Mouse (Mus musculus): ENCODE measurements around the gene Lancl3.

The Lancl3 gene

GRCm38 (mm10) chrX:9199761-9200371 lies at the start of gene Lancl3:
Gene Lancl3, plus strand, starts transcription at chrX:9199902.
- DNase-seq (ENCODE audit: low read depth, low spot score), result peak; percentile 13

DNA sequence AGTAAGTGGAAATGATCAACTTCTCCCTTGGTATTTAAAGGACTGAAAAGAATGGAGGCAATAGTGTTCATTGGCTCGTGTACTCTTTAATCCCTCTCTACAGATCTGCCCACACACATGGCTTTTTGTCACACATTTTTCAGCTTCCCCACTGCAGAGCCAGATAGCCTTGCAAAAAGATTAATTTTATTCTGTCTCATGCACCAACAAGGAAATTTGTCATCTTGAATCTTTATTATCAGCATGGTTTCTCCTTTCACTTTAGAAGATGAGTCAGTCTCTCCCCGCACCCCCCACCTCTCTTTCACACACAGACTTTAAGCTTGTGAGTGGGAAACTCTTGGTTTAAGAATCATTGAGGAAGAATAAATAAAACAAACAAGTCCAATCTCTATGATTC lies 20.7 kb upstream of the Lancl3 start:
- no peak for DNase-seq (ENCODE audit: low read depth, low spot score)

GRCm38 (mm10) chrX:9181570-9181969 lies 18.1 kb upstream of the Lancl3 start:
- DNase-seq (ENCODE audit: low read depth, low spot score), result no peak

DNA sequence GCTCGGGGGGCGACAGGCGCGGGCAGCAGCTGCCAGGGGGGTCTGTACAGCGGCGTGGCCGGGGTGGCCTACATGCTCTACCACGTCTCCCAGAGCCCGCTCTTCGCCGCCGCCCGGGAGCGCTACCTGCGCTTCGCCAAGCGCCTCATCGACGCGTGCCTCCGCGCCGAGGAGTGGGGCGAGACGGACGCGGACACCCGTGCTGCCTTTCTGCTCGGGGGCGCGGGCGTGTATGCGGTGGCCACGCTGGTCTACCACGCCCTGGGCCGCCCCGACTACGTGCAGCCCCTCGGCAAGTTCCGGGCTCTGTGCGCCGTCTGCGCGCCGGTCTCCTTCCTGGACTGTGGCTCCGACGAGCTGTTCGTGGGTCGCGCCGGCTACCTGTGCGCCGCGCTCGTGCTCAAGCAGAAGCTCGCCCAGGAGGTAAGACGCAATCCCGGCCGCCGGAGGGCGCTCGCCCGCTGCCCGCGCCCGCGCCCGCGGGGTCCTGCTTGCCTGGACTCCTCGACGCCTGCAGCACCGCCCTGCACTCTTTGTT lies 747 bp downstream of the Lancl3 start:
- peak; percentile 38 for DNase-seq (ENCODE audit: low read depth, low spot score)

- DNase-seq (ENCODE audit: low read depth, low spot score), result no peak
These were observed 2.3 kb downstream of the Lancl3 start for GRCm38 (mm10) chrX:9201954-9202353.

GRCm38 (mm10) chrX:9202781-9203405 lies 3.2 kb downstream of the Lancl3 start:
- DNase-seq (ENCODE audit: low read depth, low spot score), result no peak

DNA sequence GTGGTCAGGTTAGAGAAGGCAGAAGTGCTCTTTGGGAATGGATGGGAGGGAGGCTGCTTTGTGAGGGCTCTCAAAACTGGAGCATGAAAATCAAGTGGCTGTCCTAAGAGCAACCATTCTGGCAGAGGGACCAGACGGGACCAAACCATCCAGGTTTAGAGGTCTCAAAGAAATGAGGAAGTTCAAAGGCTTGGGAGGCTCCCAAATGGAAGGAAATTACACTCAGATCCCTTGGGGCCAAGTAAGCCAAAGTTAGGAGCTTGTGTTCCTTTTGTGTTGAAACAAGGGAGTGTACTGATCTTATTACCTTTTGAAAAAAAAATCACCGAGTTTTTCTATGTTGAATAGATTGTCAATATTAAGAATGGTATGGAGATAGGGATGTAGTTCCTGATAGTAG lies 5.4 kb downstream of the Lancl3 start:
- no peak for DNase-seq (ENCODE audit: low read depth, low spot score)

GRCm38 (mm10) chrX:9216244-9216643 lies 16.5 kb downstream of the Lancl3 start:
- peak; percentile 11 for DNase-seq (ENCODE audit: low read depth, low spot score)

GRCm38 (mm10) chrX:9219570-9219969 lies 19.9 kb downstream of the Lancl3 start:
- no peak for DNase-seq (ENCODE audit: low read depth, low spot score)

DNA sequence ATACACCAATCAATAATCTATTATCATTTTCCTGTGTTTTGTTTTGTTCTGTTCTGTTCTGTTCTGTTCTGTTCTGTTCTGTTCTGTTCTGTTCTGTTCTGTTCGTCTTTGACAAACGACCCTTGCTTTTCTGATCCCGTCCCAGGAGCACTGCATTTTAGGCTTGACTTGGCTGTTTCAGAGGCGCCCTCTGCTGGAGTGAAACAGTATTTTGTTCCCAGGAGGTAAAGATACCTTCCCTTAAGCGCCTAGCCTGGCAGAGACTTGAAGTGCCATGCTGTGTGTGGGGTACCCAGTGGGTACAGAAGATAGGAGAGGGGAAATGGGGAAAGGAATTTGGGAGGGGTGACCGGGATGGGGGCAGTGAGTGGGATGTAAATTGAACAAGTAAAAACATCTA lies 21.5 kb downstream of the Lancl3 start:
- peak; percentile 44 for DNase-seq (ENCODE audit: low read depth, low spot score)

- no peak for DNase-seq (ENCODE audit: low read depth, low spot score)
These were observed 22.0 kb downstream of the Lancl3 start for GRCm38 (mm10) chrX:9221736-9222135.

DNA sequence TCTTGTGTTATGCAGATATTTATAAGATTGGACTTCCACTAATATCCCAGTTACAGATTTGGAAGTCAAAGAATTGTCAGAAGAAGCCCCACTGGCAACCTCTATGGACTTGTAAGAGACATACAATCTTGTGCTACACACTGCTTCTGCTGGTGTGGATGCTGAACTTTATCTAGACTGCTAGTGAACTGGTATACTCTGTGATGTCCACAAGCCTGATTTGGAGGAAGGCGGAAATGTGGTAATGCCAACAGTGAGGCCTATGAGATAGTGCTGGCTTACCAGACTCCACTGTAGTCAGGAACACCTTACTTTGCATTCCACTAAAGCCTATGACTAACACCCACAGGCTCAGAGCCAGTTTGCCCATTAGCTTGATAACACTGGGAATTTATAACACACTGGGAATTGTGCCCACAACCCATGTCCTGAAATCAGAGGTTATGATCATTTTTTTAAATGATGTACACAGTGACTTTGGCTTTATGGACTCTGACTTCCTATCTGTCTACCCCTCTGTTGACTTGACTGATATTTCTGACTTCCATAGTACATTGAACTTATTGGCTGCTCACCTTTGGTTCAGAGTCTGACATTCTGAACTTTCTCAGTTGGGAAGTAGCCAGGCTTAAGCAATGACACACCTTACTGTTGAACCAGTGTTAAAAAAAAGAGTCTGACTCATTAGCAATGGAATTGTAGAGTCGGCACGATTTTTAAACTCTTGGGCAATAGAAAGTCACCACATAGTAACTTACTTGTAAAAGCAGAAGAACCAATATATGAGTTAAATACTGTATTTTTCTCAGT lies 22.9 kb downstream of the Lancl3 start:
- DNase-seq (ENCODE audit: low read depth, low spot score), result no peak

DNA sequence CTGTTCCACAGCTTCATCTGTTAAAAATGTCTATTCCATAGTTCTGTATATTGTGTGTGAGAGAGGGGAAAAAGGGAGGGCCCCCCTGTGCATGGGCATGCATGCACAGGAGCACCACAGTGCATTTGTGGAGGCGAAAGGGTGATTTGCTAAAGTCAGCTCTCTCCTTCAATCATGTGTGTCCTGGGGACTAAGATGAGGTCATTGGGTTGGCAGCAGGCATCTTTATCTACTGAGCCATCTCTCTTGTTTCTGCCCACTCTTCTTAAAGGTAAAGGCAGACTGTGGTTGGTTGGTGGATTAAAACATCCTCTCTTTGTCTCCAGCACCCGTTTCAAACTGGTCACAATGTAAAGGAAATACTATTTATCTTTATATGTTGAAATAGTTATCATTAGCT lies 27.4 kb downstream of the Lancl3 start:
- DNase-seq (ENCODE audit: low read depth, low spot score), result no peak

DNA sequence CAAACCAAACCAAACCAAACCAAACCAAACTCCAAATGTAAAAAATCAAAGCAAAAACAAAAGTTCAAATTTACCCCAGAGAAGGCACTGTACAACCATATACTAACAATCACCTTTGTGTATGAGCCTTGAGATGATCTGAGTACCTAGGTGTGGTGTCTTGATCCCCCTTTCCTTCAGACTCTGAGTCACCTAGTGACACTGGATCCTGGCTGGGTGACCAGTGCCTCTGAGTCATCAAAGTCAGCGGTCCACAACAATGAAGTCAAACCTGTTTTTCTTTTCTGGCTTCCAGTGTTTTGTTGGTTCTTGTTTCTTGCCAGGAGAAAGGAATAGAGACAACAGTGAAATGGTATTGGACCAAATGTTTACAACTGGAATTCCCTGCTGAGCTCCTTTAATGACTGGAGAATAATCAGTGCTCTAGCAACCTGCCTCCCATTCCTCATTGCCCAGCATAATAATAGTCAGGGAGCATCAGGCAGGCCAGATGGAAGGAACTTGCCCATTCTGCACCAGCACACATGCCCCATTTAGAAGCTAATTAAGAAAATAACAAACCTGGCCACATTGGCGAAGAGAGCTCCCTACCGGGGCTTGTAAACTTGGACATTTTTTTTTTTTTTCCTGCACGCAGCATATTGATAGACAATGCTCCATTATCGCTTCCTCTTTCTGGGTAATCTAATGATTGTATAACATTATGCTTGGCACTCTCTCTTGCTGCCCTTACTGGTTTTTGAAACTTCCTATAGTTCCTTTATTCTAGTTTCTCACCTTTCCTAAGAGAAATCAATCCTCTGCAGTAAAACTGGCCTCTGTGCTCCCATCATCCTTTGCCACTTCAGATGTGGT lies 41.3 kb downstream of the Lancl3 start:
- DNase-seq (ENCODE audit: low read depth, low spot score), result no peak

DNA sequence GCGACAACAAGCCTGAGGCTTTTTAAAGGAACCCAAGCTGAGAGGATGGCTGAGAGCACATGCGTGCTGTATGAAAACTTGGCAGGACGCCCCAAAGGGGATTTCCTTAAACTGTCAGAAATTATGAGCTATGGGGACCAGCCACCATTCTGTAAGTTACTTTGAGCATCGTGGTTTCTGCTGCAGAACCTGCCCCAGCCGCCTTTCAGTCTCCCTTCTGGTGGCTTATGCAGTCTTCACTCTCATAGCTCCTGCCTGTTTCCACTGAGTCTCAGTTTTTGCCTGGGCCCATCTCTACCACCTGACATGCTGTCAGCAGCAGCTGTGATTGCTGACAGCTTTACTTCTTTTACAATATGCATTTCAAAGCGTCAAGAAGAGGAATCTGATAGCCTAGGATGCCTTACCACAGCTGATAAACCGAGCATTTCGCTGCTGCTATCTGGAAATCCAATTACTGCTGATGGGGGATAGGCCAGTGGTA lies 43.7 kb downstream of the Lancl3 start:
- DNase-seq (ENCODE audit: low read depth, low spot score), result no peak

GRCm38 (mm10) chrX:9244603-9245336 lies 45.1 kb downstream of the Lancl3 start:
- no peak for DNase-seq (ENCODE audit: low read depth, low spot score)

DNA sequence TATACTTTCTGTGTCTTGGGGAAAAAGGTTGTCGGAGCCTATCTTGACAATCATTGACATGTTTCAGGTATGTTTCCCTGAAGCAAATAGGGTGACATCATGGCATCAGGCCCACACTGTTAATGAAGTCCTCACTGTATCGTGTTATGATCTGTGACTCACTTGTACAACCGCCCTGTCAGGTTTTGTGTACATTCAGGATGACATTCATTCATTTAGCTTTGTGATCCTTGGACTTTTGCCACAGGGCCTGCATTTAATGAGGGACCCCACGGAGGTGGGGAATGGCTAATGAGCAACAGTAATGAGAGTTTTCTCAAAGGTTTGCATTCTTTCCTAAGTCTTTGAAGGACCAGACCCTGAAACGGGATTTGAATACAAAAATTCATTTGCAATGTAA lies 49.2 kb downstream of the Lancl3 start:
- no peak for DNase-seq (ENCODE audit: low read depth, low spot score)

DNA sequence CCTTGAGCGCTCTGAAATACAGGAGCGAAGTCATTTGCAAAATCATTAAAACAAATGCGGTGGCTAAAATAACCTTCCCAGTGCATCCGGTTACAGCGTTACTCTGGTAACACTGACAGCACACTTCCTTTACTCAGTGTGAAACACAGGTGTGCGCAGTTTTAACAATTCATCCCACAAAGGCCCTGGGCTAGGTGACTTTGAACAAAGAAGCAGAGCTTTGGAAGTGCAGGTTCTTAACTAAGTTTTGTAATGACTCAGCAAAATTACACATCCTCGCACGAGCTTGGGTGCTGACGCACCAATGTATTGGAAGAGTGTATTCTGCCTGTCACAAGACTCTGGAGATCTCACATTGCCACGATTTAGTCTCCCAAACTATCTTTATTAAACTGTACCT lies 54.3 kb downstream of the Lancl3 start:
- no peak for DNase-seq (ENCODE audit: low read depth, low spot score)

GRCm38 (mm10) chrX:9254901-9255300 lies 55.2 kb downstream of the Lancl3 start:
- no peak for DNase-seq (ENCODE audit: low read depth, low spot score)

DNA sequence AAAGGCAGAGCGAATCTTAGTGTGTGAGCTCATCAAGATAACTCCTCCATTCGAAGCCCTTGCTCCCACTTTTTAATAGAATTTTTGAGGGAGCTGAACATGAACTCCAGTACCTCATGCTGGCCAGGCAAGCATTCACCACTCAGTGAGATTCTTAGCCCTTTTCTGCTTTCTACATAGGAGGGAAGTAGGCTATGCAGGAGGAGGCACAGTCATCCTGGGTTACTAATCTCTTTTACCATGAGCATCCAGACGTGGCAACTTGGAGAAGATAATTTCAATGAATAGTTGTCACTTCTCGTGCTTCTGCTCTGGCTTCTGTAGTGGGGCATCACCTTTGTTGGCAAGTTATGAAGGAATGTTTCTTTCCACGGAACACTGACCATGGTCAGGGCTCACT lies 57.1 kb downstream of the Lancl3 start, which contains the start of gene Gm14862:
Gm14862 (minus strand) TSS at position 134 of the 400 bp plus-strand sequence.
- no peak for DNase-seq (ENCODE audit: low read depth, low spot score)

DNA sequence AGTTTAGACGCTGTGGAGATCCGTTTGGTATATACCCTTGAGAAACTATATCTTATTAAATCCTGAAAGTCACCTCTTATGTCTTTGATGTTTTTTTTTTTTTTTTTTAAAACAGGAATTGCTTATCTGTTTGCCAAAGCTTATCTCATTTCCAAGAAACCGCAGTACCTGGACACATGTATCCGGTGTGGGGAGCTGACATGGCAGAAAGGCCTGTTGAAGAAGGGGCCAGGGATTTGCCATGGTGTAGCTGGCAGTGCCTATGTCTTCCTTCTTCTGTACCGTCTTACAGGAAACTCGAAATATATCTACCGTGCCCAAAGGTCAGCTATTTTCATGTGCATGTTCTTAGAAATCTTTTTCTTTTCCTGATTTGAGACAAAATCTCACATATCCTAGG lies 58.1 kb downstream of the Lancl3 start:
- no peak for DNase-seq (ENCODE audit: low read depth, low spot score)

Measured in mesoderm, embryonic 11.5 days (tissue).